Mouse (Mus musculus): ENCODE data around the gene C2cd5. TPM values are rescaled to one million over a fixed set of nuclear protein-coding genes. Genes with fewer than 3 reads are reported as not detected.

The C2cd5 gene
- total RNA-seq, 1 experiment from 2014 or later: 38.7 TPM

Other genes starting within 250 kb of the C2cd5 start
- 0.50 TPM in 1 of 2 replicates, not detected in the other for gene St8sia1, start 135.7 kb downstream of the C2cd5 start, total RNA-seq (2017)
- gene Etnk1, start 67.1 kb upstream of the C2cd5 start, total RNA-seq (2017): 87.9 and 104 TPM in 2 replicates